Mouse (Mus musculus) liver, embryonic 12.5 days (tissue): Measurements from ENCODE around the gene Zer1. TPM values are rescaled to one million over a fixed set of nuclear protein-coding genes. Genes with fewer than 3 reads are reported as not detected.

Experiments used
- ATAC-seq: fragments of 200-750 bp; cut with Nextera tagmentation; 2 replicates; pipeline ENCODE4 v1.8.0; 2017; ENCODE audit warnings: moderate number of reproducible peaks, mild to moderate bottlenecking, moderate library complexity
- H3K27ac ChIP-seq: fragments of 300-500 bp; sonication (generic); 2 replicates; pipeline ENCODE4 v1.5.1; 2016; ENCODE audit warnings: mild to moderate bottlenecking
- H3K27me3 ChIP-seq: fragments of 300-500 bp; sonication (generic); replicated peaks from 2 replicates; pipeline ENCODE4 v1.6.1; 2016; ENCODE audit warnings: mild to moderate bottlenecking, moderate library complexity
- H3K36me3 ChIP-seq: fragments of 300-500 bp; sonication (generic); 2 replicates; pipeline ENCODE4 v1.6.1; 2016; ENCODE audit warnings: mild to moderate bottlenecking, moderate library complexity
- H3K4me1 ChIP-seq: fragments of 300-500 bp; sonication (generic); 2 replicates; pipeline ENCODE4 v1.6.1; 2016
- H3K4me2 ChIP-seq: fragments of 300-500 bp; sonication (generic); 2 replicates; pipeline ENCODE4 v1.6.1; 2016; ENCODE audit warnings: mild to moderate bottlenecking, moderate library complexity
- H3K4me3 ChIP-seq: fragments of 300-500 bp; sonication (generic); 2 replicates; pipeline ENCODE4 v1.5.1; 2016; ENCODE audit warnings: mild to moderate bottlenecking, moderate library complexity
- H3K9ac ChIP-seq: fragments of 300-500 bp; sonication (generic); 2 replicates; pipeline ENCODE4 v1.6.1; 2016; ENCODE audit warnings: mild to moderate bottlenecking, moderate library complexity
- H3K9me3 ChIP-seq: fragments of 300-500 bp; sonication (generic); replicated peaks from 2 replicates; pipeline ENCODE4 v1.6.1; 2016; ENCODE audit warnings: mild to moderate bottlenecking, moderate library complexity
- WGBS: fragments of 180-500 bp; shearing (Covaris S2); methylation state at CpG from one replicate; pipeline ENCODE4 v1.1.7; 2016; ENCODE audit not compliant: insufficient replicate concordance; 5-methylcytosine and 5-hydroxymethylcytosine counted together
- polyA plus RNA-seq: library from polyadenylated mRNA; unstranded; fragments of >200 nt; fragmentation: Nextera tagmentation; extraction: Ambion mirVana; gene quantifications from 2 replicates; pipeline ENCODE4 v1.2.1, GENCODE M21; 2016

The Zer1 gene
- polyA plus RNA-seq, 1 experiment from 2014 or later, result 4.3 TPM

GRCm38 (mm10) chr2:30122766-30123165, 1.6 kb downstream of the Zer1 start:
- Histone ChIP-seq H3K4me3 (no peak overlapping the region), H3K27me3 (no peaks in the 10 kb centered on the region), H3K4me1 (peaks cover 23% of the 10 kb centered on the region), H3K4me2 (peak overlapping the region; percentile 94; the same call in 1 of the 2 replicates), H3K36me3 (peaks cover 9% of the 10 kb centered on the region; the same call in 1 of the 2 replicates), H3K27ac (no peak overlapping the region; the same call in 1 of the 2 replicates), H3K9me3 (no peaks in the 10 kb centered on the region), H3K9ac (0 out of 2 replicates have a peak overlapping the region, but pooled peaks have one; percentile 9)
- 76% methylated on average over 5 of the region's 5 CpGs for WGBS
- no peak for ATAC-seq

GRCm38 (mm10) chr2:30120269-30120668, 4.1 kb downstream of the Zer1 start:
- WGBS, result 79% methylated on average over 4 of the region's 4 CpGs
- Histone ChIP-seq H3K27ac (no peak overlapping the region), H3K9ac (no peak overlapping the region), H3K36me3 (peaks cover 9% of the 10 kb centered on the region; the same call in 1 of the 2 replicates), H3K4me2 (no peak overlapping the region), H3K4me1 (peaks cover 30% of the 10 kb centered on the region), H3K9me3 (no peaks in the 10 kb centered on the region), H3K4me3 (no peak overlapping the region), H3K27me3 (no peaks in the 10 kb centered on the region)
- no peak for ATAC-seq

GRCm38 (mm10) chr2:30119641-30120051, 4.7 kb downstream of the Zer1 start:
- Histone ChIP-seq H3K9me3 (no peaks in the 10 kb centered on the region), H3K27ac (no peak overlapping the region)

GRCm38 (mm10) chr2:30112564-30112963, 11.8 kb downstream of the Zer1 start:
- no peaks in the 10 kb centered on the region for H3K27me3 ChIP-seq
- 42% methylated on average over 5 of the region's 5 CpGs for WGBS
- H3K9me3 ChIP-seq, result no peaks in the 10 kb centered on the region
- H3K27ac ChIP-seq, result 0 out of 2 replicates have a peak overlapping the region, but pooled peaks have one; percentile 31
- H3K36me3 ChIP-seq, result peaks cover 49% of the 10 kb centered on the region
- ATAC-seq, result no peak
- H3K9ac ChIP-seq, result 0 out of 2 replicates have a peak overlapping the region, but pooled peaks have one; percentile 10
- no peak overlapping the region for H3K4me2 ChIP-seq
- H3K4me3 ChIP-seq, result no peak overlapping the region
- H3K4me1 ChIP-seq, result peaks cover 56% of the 10 kb centered on the region

More at GRCm38 (mm10) chr2:30119641-30120051, 4.7 kb downstream of the Zer1 start:
- no peak for ATAC-seq
- Histone ChIP-seq H3K4me3 (no peak overlapping the region), H3K9ac (no peak overlapping the region), H3K4me2 (no peak overlapping the region), H3K27me3 (no peaks in the 10 kb centered on the region), H3K4me1 (peaks cover 24% of the 10 kb centered on the region), H3K36me3 (peaks cover 9% of the 10 kb centered on the region; the same call in 1 of the 2 replicates)
- 64% methylated on average over 6 of the region's 6 CpGs for WGBS

GRCm38 (mm10) chr2:30111500-30111899, 12.9 kb downstream of the Zer1 start:
- Histone ChIP-seq H3K9ac (no peak overlapping the region), H3K9me3 (no peaks in the 10 kb centered on the region), H3K4me2 (peak overlapping the region; percentile 15; the same call in 1 of the 2 replicates), H3K27ac (peak overlapping the region; percentile 42; the same call in 1 of the 2 replicates), H3K4me1 (peaks cover 51% of the 10 kb centered on the region), H3K4me3 (no peak overlapping the region), H3K36me3 (peaks cover 58% of the 10 kb centered on the region), H3K27me3 (no peaks in the 10 kb centered on the region)
- peak; percentile 86 for ATAC-seq
- 37% methylated on average over 2 of the region's 2 CpGs for WGBS

- H3K4me2 ChIP-seq, result no peak overlapping the region
- H3K4me3 ChIP-seq, result no peak overlapping the region
- no peak for ATAC-seq
- no peak overlapping the region for H3K27ac ChIP-seq
- H3K27me3 ChIP-seq, result no peaks in the 10 kb centered on the region
- peaks cover 65% of the 10 kb centered on the region for H3K36me3 ChIP-seq
- H3K9ac ChIP-seq, result no peak overlapping the region
- H3K9me3 ChIP-seq, result no peaks in the 10 kb centered on the region
- WGBS, result 68% methylated on average over 4 of the region's 4 CpGs
- H3K4me1 ChIP-seq, result peaks cover 46% of the 10 kb centered on the region
These were observed 16.1 kb downstream of the Zer1 start for GRCm38 (mm10) chr2:30108260-30108659.

GRCm38 (mm10) chr2:30107646-30108045, 16.7 kb downstream of the Zer1 start:
- 85% methylated on average over 5 of the region's 5 CpGs for WGBS
- Histone ChIP-seq H3K27ac (no peak overlapping the region), H3K4me3 (no peak overlapping the region), H3K4me1 (peaks cover 40% of the 10 kb centered on the region), H3K36me3 (peaks cover 65% of the 10 kb centered on the region), H3K27me3 (no peaks in the 10 kb centered on the region), H3K9me3 (no peaks in the 10 kb centered on the region), H3K9ac (no peak overlapping the region), H3K4me2 (no peak overlapping the region)
- no peak for ATAC-seq

GRCm38 (mm10) chr2:30106364-30106763, 18.0 kb downstream of the Zer1 start:
- no peak overlapping the region for H3K4me2 ChIP-seq
- peaks cover 27% of the 10 kb centered on the region for H3K4me1 ChIP-seq
- H3K27ac ChIP-seq, result no peak overlapping the region
- peaks cover 66% of the 10 kb centered on the region for H3K36me3 ChIP-seq
- H3K9ac ChIP-seq, result no peak overlapping the region
- no peaks in the 10 kb centered on the region for H3K9me3 ChIP-seq
- 0 out of 2 replicates have a peak, but pooled peaks have one; percentile 27 for ATAC-seq
- no peaks in the 10 kb centered on the region for H3K27me3 ChIP-seq
- no peak overlapping the region for H3K4me3 ChIP-seq

- ATAC-seq, result no peak
- no peak overlapping the region for H3K4me3 ChIP-seq
- no peak overlapping the region for H3K27ac ChIP-seq
- H3K4me2 ChIP-seq, result no peak overlapping the region
- H3K27me3 ChIP-seq, result no peaks in the 10 kb centered on the region
- H3K9ac ChIP-seq, result no peak overlapping the region
- peaks cover 50% of the 10 kb centered on the region for H3K36me3 ChIP-seq
- WGBS, result 64% methylated on average over 4 of the region's 4 CpGs
- peaks cover 23% of the 10 kb centered on the region for H3K4me1 ChIP-seq
- H3K9me3 ChIP-seq, result no peaks in the 10 kb centered on the region
These were observed 24.2 kb downstream of the Zer1 start for GRCm38 (mm10) chr2:30100214-30100613.

GRCm38 (mm10) chr2:30095882-30096527, 28.4 kb downstream of the Zer1 start:
- no peak overlapping the region for H3K4me3 ChIP-seq
- no peak overlapping the region for H3K27ac ChIP-seq
- peaks cover 34% of the 10 kb centered on the region for H3K36me3 ChIP-seq
- no peaks in the 10 kb centered on the region for H3K27me3 ChIP-seq
- H3K9ac ChIP-seq, result no peak overlapping the region
- peaks cover 48% of the 10 kb centered on the region for H3K4me1 ChIP-seq
- 60% methylated on average over 2 of the region's 2 CpGs for WGBS
- no peak for ATAC-seq
- H3K4me2 ChIP-seq, result no peak overlapping the region
- H3K9me3 ChIP-seq, result no peaks in the 10 kb centered on the region

GRCm38 (mm10) chr2:30094208-30094588, 30.2 kb downstream of the Zer1 start:
- Histone ChIP-seq H3K36me3 (peaks cover 43% of the 10 kb centered on the region), H3K27ac (peak overlapping the region; percentile 76), H3K9ac (peak overlapping the region; percentile 75), H3K27me3 (no peaks in the 10 kb centered on the region), H3K4me1 (peaks cover 37% of the 10 kb centered on the region), H3K9me3 (no peaks in the 10 kb centered on the region), H3K4me2 (peak overlapping the region; percentile 90), H3K4me3 (peak overlapping the region; percentile 77)
- ATAC-seq, result no peak
- 2% methylated on average over 13 of the region's 13 CpGs for WGBS

GRCm38 (mm10) chr2:30093471-30094207, 30.7 kb downstream of the Zer1 start, which contains the start of gene Zdhhc12:
Gene Zdhhc12 (minus strand): TSS chr2:30093648.
- H3K9ac ChIP-seq, result peak within 1 kb of the TSS; percentile 87
- H3K4me1 ChIP-seq, result peaks cover 31% of the 10 kb centered on the region
- peak within 1 kb of the TSS; percentile 90 for H3K4me2 ChIP-seq
- no peaks in the 10 kb centered on the region for H3K9me3 ChIP-seq
- peak within 1 kb of the TSS; percentile 78 for H3K27ac ChIP-seq
- peaks cover 39% of the 10 kb centered on the region for H3K36me3 ChIP-seq
- H3K4me3 ChIP-seq, result peak within 1 kb of the TSS; percentile 77
- no peaks in the 10 kb centered on the region for H3K27me3 ChIP-seq
- ATAC-seq, result peak; percentile 98
- WGBS, result under 1% methylated on average over 44 of the region's 51 CpGs
